Mouse (Mus musculus) frontal cortex, adult (tissue): ENCODE data around the gene Olfr1532-ps1.
"Not testable (repeated sequence)": the region's sequence is repeated elsewhere in the genome, so short reads cannot be mapped to it uniquely, and the experiment has no call there.

Experiments
- ATAC-seq: cut with Nextera tagmentation; 2 replicates; pipeline ENCODE4 v1.9.2; 2017; ENCODE audit warnings: mild to moderate bottlenecking, moderate library complexity, mixed read lengths; ENCODE audit not compliant: low TSS enrichment

The Olfr1532-ps1 gene

GRCm38 (mm10) chr7:106907676-106908075, at the start of gene Olfr1532-ps1:
Gene Olfr1532-ps1, plus strand, starts transcription at chr7:106908001.
- no peak for ATAC-seq

DNA sequence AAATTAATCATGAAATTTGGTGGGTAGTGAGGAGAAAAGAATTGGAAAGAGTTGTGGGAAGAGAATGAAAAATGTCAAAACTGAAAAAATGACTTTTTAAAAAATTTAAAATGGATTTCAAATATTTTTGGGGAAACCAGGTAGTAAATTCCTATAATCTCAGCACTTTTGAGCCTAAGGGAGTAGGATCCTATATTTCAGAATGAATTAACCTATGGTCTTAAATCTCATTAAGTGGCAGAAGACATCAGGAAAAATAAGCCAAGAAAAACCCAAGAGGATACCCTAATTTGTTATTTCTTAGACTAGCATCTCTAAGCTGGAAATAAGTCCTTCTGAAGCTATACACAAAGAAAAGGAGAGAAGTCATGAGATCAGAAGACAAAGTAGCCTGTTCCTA, 44.9 kb upstream of the Olfr1532-ps1 start, which contains the start of gene Olfr704:
Olfr704 (plus strand) TSS at position 301 of the 400 bp plus-strand sequence.
- no peak for ATAC-seq

DNA sequence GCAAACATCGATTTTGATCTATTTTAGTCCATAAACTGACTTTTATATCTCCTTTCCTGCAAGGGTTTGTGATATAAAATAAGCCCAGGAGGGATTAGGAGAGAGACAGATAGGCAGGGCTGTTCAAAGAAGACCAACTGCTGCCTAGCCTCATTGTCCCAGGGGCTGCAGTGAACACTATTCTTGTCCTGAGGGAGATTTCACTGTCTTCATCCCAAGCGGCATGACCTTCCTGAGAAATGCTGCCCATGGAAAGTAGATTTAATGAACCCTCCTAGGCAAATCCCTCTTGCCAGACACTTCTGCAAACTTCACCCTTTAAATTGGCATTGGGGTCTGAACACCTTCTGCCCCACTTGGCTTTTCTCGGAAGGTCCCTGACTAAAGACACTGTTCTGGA, 31.0 kb upstream of the Olfr1532-ps1 start, which contains the start of gene Olfr705:
Olfr705 (minus strand) TSS at position 101 of the 400 bp plus-strand sequence.
- ATAC-seq = no peak

GRCm38 (mm10) chr7:106888062-106888461, 19.7 kb upstream of the Olfr1532-ps1 start, which contains the start of gene Olfr706:
Gene Olfr706, minus strand, starts transcription at chr7:106888162.
- ATAC-seq = no peak

DNA sequence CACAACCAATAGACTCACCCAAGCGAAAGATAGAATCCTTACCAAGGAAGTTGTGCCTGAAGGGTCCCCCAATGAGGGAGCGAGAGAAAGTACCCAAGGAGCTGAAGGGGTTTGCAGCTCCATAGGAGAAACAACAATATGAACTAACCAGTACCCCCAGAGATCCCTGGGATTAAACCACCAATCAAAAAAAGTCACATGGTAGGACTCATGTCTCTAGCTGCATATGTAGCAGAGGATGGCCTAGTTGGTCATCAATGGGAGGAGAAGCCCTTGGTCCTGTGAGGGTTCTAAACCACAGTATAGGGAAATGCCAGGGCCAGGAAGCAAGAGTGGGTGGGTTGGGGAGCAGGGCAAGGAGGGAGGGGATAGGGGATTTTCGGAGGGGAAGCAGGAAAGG, 6.7 kb upstream of the Olfr1532-ps1 start, which contains the start of gene Olfr707:
Olfr707 (minus strand) TSS at position 101 of the 400 bp plus-strand sequence.
- ATAC-seq = not testable (repeated sequence)

- ATAC-seq = not testable (repeated sequence)
Measured at GRCm38 (mm10) chr7:106920961-106921360, 13.2 kb downstream of the Olfr1532-ps1 start.

GRCm38 (mm10) chr7:106932119-106932518, 24.3 kb downstream of the Olfr1532-ps1 start, which contains the start of gene Olfr709-ps1:
Gene Olfr709-ps1, minus strand, starts transcription at chr7:106932219.
- no peak for ATAC-seq

DNA sequence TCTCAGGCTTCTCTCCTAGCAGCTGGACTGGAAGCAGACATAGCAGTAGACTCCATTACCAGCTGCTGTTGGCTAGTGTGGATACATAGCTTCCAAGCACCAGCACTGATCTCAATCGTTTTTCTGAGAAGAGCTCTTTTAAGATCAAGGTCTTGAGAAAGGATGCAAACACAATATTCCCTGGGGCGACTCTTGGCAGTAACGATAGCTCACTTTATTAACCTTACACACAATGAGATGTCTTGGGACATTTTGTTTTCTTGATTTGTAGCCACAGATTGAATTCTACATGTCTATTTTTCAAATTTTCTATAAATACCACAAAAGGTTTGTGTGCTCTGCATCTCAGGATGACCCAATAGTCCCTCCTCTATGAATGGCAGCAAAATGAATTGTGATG, 40.4 kb downstream of the Olfr1532-ps1 start, which contains the start of gene Olfr710:
Olfr710 (minus strand) TSS at position 101 of the 400 bp plus-strand sequence.
- ATAC-seq = no peak

- ATAC-seq = no peak
Measured at GRCm38 (mm10) chr7:106963837-106964236, 56.0 kb downstream of the Olfr1532-ps1 start, which contains the start of gene Olfr6. Gene Olfr6, minus strand, starts transcription at chr7:106963937.
